Mouse (Mus musculus): ENCODE measurements around the gene Cog7. TPM values are rescaled to one million over a fixed set of nuclear protein-coding genes. Genes with fewer than 3 reads are reported as not detected.

Gene Cog7
- 19.8 and 25.9 TPM in 2 replicates for polyA plus RNA-seq (2015; fragmentation: Nextera tagmentation; extraction: Ambion mirVana)

DNA sequence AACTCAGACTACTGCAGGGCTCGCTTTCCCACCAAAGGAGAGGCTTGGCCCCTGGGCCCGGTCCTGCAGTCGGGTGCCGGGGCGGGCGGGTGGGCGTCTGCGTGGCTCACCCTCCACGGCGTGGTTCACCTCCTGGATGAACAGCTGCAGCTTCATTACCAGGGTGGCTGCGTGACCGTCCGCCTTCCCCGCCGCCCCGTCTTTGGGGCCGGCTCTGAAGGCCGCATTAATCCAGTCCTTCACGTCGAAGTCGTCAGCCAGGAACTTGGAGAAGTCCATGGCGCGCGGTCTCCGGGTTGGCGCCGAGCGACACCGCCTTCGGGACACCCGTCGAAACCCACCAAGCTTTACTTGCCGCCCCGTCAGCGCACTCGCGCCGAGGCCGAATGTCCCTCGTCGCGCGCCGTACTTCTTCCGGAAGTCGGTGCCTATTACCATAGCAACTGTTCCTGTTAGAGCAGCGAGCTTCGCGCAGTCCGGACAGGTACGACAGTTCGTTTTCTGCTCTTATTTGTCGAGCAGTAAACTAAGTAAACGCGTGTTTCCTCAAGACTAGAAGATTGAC lies at the start of gene Cog7:
TSS of gene Cog7 (minus strand) at position 405 of the 565 bp plus-strand sequence.
- Histone ChIP-seq H3K27me3 (replicated peaks; ENCODE audit: control insufficient read depth, insufficient read depth, low read length) (no peaks in the 10 kb centered on the region), H3K27ac (ENCODE audit: low read length) (peak within 1 kb of the TSS; percentile 18; the same call in 1 of the 2 replicates), H3K4me1 (replicated peaks; ENCODE audit: control insufficient read depth, insufficient read depth, low read length) (peaks cover 10% of the 10 kb centered on the region), H3K9me3 (ENCODE audit: control insufficient read depth, low read length) (no peaks in the 10 kb centered on the region), H3K4me3 (replicated peaks; ENCODE audit: low read length) (peak within 1 kb of the TSS; percentile 87), H3K36me3 (ENCODE audit: control insufficient read depth, insufficient read depth) (no peaks in the 10 kb centered on the region), H3K9ac (replicated peaks; ENCODE audit: low read depth, low read length) (peak within 1 kb of the TSS; percentile 72), H3K4me2 (ENCODE audit: low read length) (peak within 1 kb of the TSS; percentile 77)
- ATAC-seq, result peak; percentile 92
- under 1% methylated on average over 55 of the region's 55 CpGs for WGBS

DNA sequence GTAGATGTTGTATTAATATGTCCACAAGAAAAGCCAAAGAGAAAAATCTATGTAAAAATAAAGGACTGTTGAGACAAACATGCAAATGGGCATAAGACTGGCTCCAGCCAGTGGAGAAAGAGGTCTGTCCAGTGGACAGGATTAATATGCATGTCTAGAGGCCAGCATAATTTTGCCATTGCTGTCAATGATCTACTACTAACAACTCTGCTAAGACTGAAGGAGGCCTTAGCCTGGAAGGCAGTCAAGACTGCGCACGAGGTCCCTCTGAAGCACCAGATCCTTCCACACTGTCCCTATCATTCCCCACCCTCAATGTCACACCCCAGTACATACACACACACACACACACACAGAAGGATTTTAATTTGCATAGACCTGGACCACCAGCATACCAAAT lies 40.6 kb upstream of the Cog7 start:
- Histone ChIP-seq H3K4me3 (replicated peaks; ENCODE audit: low read length) (no peak overlapping the region), H3K4me2 (ENCODE audit: low read length) (no peak overlapping the region), H3K27ac (ENCODE audit: low read length) (no peak overlapping the region), H3K27me3 (replicated peaks; ENCODE audit: control insufficient read depth, insufficient read depth, low read length) (no peaks in the 10 kb centered on the region), H3K9me3 (ENCODE audit: control insufficient read depth, low read length) (no peaks in the 10 kb centered on the region), H3K9ac (replicated peaks; ENCODE audit: low read depth, low read length) (no peak overlapping the region), H3K4me1 (replicated peaks; ENCODE audit: control insufficient read depth, insufficient read depth, low read length) (peaks cover 20% of the 10 kb centered on the region), H3K36me3 (ENCODE audit: control insufficient read depth, insufficient read depth) (no peaks in the 10 kb centered on the region)
- ATAC-seq, result no peak
- 100% methylated on average over 2 of the region's 2 CpGs for WGBS

DNA sequence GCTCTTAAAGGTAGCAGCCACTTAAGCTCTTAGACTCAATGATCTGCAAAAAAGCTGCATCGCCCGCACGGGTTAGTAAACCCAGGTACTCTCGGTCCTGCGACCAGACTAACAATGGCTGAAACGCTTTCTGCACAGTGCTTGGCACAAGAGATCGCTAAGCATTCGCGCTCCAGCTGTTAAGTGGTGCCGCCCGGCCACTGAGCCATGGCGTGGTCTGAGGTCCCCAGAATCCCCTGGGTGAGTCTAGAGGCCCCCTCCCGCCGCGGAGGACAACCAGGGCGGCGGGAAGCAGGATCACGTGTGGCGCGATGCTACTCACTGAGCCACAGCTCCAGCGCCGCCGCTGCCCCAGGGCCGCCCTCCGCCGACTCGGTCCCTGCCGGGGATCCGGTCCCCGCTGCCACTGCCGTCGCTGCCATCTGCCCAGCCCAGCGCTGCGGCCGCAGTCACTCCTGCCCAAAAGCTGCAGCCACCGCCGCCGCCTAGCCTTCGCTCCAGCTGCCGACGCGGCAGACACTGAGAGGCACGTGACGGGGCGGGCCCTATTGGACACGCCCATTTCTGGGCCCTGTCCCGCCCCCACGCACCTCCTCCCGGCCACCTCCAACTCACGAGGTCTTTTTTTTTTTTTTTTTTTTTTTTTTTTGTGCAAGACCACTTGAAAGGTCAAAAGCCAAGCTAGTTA lies 39.3 kb upstream of the Cog7 start, which contains the start of gene Gga2:
TSS of gene Gga2 (minus strand) at position 556 of the 688 bp plus-strand sequence.
- peak within 1 kb of the TSS; percentile 64 for H3K4me2 ChIP-seq (ENCODE audit: low read length)
- peaks cover 24% of the 10 kb centered on the region for H3K4me1 ChIP-seq (replicated peaks; ENCODE audit: control insufficient read depth, insufficient read depth, low read length)

DNA sequence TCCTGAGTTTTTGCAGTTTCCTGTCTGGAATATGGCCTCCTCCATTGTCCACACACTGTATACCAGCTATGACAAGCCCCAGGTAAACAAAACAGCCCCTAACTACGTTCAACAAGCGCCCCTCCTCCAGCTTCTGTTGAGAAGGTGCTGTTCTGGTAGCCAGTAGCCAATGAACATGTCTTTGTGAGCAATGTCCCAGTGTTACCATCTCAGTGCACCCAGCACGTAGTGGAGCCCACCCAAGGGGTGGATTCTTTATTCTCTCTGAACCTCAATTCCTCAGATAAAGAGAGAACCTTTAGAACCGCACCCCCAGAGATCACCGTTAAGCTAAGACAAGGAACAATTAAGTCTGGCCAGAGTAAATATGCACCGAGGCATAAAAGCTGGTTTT lies 38.8 kb upstream of the Cog7 start:
- Histone ChIP-seq H3K4me3 (replicated peaks; ENCODE audit: low read length) (peak overlapping the region; percentile 77), H3K36me3 (ENCODE audit: control insufficient read depth, insufficient read depth) (no peaks in the 10 kb centered on the region), H3K4me2 (ENCODE audit: low read length) (peak overlapping the region; percentile 64), H3K27me3 (replicated peaks; ENCODE audit: control insufficient read depth, insufficient read depth, low read length) (no peaks in the 10 kb centered on the region), H3K9ac (replicated peaks; ENCODE audit: low read depth, low read length) (peak overlapping the region; percentile 79), H3K27ac (ENCODE audit: low read length) (peak overlapping the region; percentile 86), H3K9me3 (ENCODE audit: control insufficient read depth, low read length) (no peaks in the 10 kb centered on the region), H3K4me1 (replicated peaks; ENCODE audit: control insufficient read depth, insufficient read depth, low read length) (peaks cover 24% of the 10 kb centered on the region)
- 2% methylated on average over 6 of the region's 6 CpGs for WGBS
- ATAC-seq, result peak; percentile 56

More for the DNA sequence above, 39.3 kb upstream of the Cog7 start, which contains the start of gene Gga2:
- Histone ChIP-seq H3K4me3 (replicated peaks; ENCODE audit: low read length) (peak within 1 kb of the TSS; percentile 77), H3K27ac (ENCODE audit: low read length) (peak within 1 kb of the TSS; percentile 86), H3K36me3 (ENCODE audit: control insufficient read depth, insufficient read depth) (no peaks in the 10 kb centered on the region), H3K27me3 (replicated peaks; ENCODE audit: control insufficient read depth, insufficient read depth, low read length) (no peaks in the 10 kb centered on the region), H3K9me3 (ENCODE audit: control insufficient read depth, low read length) (no peaks in the 10 kb centered on the region), H3K9ac (replicated peaks; ENCODE audit: low read depth, low read length) (peak within 1 kb of the TSS; percentile 79)
- peak; percentile 87 for ATAC-seq
- WGBS, result 0% methylated on average over 47 of the region's 50 CpGs

DNA sequence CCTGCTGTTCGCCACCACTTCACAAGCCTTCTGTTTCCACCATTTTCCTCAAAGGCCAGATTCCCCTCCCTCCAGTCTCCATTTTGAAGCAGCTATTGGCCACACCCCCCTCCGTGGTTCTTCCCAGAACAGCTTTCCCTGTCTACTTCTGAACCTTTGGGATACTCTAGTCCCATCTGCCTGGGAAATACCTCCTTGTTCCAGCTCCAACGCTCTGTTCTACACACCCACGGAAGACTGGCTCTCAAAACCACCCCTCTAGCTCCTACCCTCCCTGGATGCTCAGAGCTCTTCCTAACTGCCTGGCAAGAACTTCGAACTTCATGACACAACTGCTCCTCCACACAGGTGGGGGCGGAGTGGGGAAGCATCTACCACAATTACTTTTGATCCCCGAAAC lies 37.5 kb upstream of the Cog7 start:
- 0 out of 2 replicates have a peak overlapping the region, but pooled peaks have one; percentile 11 for H3K9ac ChIP-seq (replicated peaks; ENCODE audit: low read depth, low read length)
- no peak for ATAC-seq
- H3K36me3 ChIP-seq (ENCODE audit: control insufficient read depth, insufficient read depth), result no peaks in the 10 kb centered on the region
- H3K4me1 ChIP-seq (replicated peaks; ENCODE audit: control insufficient read depth, insufficient read depth, low read length), result peaks cover 26% of the 10 kb centered on the region
- H3K4me2 ChIP-seq (ENCODE audit: low read length), result peak overlapping the region; percentile 64
- no peaks in the 10 kb centered on the region for H3K9me3 ChIP-seq (ENCODE audit: control insufficient read depth, low read length)
- WGBS, result 80% methylated on average over 7 of the region's 7 CpGs
- H3K27me3 ChIP-seq (replicated peaks; ENCODE audit: control insufficient read depth, insufficient read depth, low read length), result no peaks in the 10 kb centered on the region
- no peak overlapping the region for H3K27ac ChIP-seq (ENCODE audit: low read length)
- H3K4me3 ChIP-seq (replicated peaks; ENCODE audit: low read length), result peak overlapping the region; percentile 77

DNA sequence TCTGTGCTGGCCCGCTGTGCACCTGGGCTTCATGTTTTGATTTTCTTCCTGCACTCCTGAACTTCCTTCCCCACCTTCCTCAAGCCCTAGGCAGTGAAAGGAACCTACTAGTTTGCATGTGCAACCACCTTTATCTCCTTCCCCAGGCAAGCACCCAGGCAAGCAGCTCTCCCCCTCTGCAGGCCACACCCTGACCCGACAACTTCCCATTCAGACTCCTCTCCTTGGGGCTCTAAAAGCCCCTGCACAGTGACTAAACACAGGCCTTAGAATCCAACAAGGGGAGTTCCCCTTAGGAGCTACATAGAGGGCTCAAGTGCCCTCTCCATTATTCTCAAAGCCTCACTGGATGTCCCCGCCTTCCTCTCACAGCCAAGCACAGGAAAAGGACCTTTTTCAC lies 36.7 kb upstream of the Cog7 start:
- ATAC-seq, result no peak
- Histone ChIP-seq H3K9me3 (ENCODE audit: control insufficient read depth, low read length) (no peaks in the 10 kb centered on the region), H3K4me2 (ENCODE audit: low read length) (peak overlapping the region; percentile 64), H3K27me3 (replicated peaks; ENCODE audit: control insufficient read depth, insufficient read depth, low read length) (no peaks in the 10 kb centered on the region), H3K36me3 (ENCODE audit: control insufficient read depth, insufficient read depth) (no peaks in the 10 kb centered on the region), H3K4me1 (replicated peaks; ENCODE audit: control insufficient read depth, insufficient read depth, low read length) (peaks cover 26% of the 10 kb centered on the region), H3K27ac (ENCODE audit: low read length) (no peak overlapping the region), H3K9ac (replicated peaks; ENCODE audit: low read depth, low read length) (no peak overlapping the region), H3K4me3 (replicated peaks; ENCODE audit: low read length) (peak overlapping the region; percentile 77; the same call in 1 of the 2 replicates)
- WGBS, result 72% methylated on average over 3 of the region's 3 CpGs

DNA sequence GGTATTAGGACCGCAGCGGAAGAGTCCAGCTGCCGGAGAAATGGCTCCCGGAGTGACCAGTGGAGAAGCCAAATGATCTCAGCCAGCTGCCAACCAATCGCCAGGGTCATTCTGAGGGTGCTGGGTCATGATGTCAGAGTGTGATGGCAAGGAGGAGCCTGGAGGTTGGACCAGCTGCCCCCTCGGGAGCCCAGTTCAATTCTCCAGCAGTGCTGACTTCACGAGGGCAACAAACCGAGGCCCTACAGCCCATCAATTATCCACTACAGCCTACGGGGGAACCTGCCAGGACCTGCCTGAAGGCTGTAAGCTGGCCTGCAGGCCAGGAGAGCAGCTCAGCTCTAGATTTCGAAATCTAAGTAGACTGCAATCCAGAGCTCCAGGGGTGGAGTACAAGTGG lies 34.2 kb upstream of the Cog7 start:
- no peak overlapping the region for H3K9ac ChIP-seq (replicated peaks; ENCODE audit: low read depth, low read length)
- H3K4me3 ChIP-seq (replicated peaks; ENCODE audit: low read length), result no peak overlapping the region
- WGBS, result 84% methylated on average over 10 of the region's 10 CpGs

DNA sequence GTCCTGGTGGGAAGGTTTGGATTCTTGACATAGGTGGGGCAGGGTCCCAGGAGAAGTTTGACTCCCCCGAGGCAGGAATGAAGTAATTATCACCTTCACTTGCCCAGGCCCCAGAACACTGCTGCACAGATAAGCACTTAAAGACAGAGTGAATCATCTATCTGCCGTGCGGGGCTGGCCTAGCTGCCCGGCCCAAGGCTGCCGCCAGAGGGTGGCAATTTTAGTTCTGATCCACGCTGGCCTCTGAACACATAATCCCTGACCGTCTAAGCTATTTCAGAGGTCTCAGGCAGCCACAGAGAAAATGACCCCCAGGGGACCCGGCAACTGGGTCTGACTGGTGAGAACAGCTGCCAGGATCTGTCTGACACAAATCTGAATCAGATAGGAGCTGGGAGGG lies 33.6 kb upstream of the Cog7 start:
- no peak overlapping the region for H3K4me3 ChIP-seq (replicated peaks; ENCODE audit: low read length)
- ATAC-seq, result no peak
- H3K9ac ChIP-seq (replicated peaks; ENCODE audit: low read depth, low read length), result no peak overlapping the region
- H3K4me1 ChIP-seq (replicated peaks; ENCODE audit: control insufficient read depth, insufficient read depth, low read length), result peaks cover 26% of the 10 kb centered on the region
- H3K27ac ChIP-seq (ENCODE audit: low read length), result no peak overlapping the region
- peaks cover 10% of the 10 kb centered on the region for H3K36me3 ChIP-seq (ENCODE audit: control insufficient read depth, insufficient read depth)
- H3K4me2 ChIP-seq (ENCODE audit: low read length), result no peak overlapping the region
- no peaks in the 10 kb centered on the region for H3K27me3 ChIP-seq (replicated peaks; ENCODE audit: control insufficient read depth, insufficient read depth, low read length)
- WGBS, result 74% methylated on average over 8 of the region's 8 CpGs
- no peaks in the 10 kb centered on the region for H3K9me3 ChIP-seq (ENCODE audit: control insufficient read depth, low read length)

More for the DNA sequence above, 34.2 kb upstream of the Cog7 start:
- Histone ChIP-seq H3K4me2 (ENCODE audit: low read length) (no peak overlapping the region), H3K27ac (ENCODE audit: low read length) (no peak overlapping the region), H3K27me3 (replicated peaks; ENCODE audit: control insufficient read depth, insufficient read depth, low read length) (no peaks in the 10 kb centered on the region), H3K9me3 (ENCODE audit: control insufficient read depth, low read length) (no peaks in the 10 kb centered on the region), H3K36me3 (ENCODE audit: control insufficient read depth, insufficient read depth) (peaks cover 10% of the 10 kb centered on the region), H3K4me1 (replicated peaks; ENCODE audit: control insufficient read depth, insufficient read depth, low read length) (peaks cover 26% of the 10 kb centered on the region)
- no peak for ATAC-seq

DNA sequence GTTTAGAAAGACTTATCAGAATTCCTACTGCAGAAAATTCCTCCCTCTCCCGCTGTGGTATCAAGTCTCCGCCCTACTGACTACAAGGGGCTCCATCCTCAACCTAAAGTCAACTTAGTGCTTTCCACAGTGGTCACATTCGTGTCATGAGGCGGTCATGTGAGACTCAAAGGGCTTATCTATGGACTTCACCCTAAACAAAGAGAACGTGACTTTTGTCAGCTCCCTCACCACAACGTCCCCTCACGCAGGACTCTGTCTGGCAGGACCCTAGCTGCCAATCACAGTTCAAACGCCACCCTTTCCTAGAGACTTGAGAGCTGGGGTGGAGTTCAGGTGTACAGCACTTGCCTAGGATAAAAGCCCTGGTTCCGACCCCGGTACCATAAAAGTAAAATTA lies 31.4 kb upstream of the Cog7 start:
- Histone ChIP-seq H3K4me1 (replicated peaks; ENCODE audit: control insufficient read depth, insufficient read depth, low read length) (peaks cover 9% of the 10 kb centered on the region; the same call in 1 of the 2 replicates), H3K27me3 (replicated peaks; ENCODE audit: control insufficient read depth, insufficient read depth, low read length) (no peaks in the 10 kb centered on the region), H3K9ac (replicated peaks; ENCODE audit: low read depth, low read length) (no peak overlapping the region), H3K36me3 (ENCODE audit: control insufficient read depth, insufficient read depth) (peaks cover 18% of the 10 kb centered on the region), H3K27ac (ENCODE audit: low read length) (no peak overlapping the region), H3K4me2 (ENCODE audit: low read length) (no peak overlapping the region), H3K4me3 (replicated peaks; ENCODE audit: low read length) (no peak overlapping the region), H3K9me3 (ENCODE audit: control insufficient read depth, low read length) (no peaks in the 10 kb centered on the region)
- ATAC-seq, result no peak
- 90% methylated on average over 10 of the region's 10 CpGs for WGBS

Data from forebrain, embryonic 16.5 days (tissue).